Mouse (Mus musculus) embryonic stem cell, embryonic (primary cell): ENCODE results near the gene Litaf.

Source experiments
- CTCF ChIA-PET, 4 experiments: fragments of 300-600 bp in 2 of 4; fragments of 350-600 bp in 2 of 4; sonication (Branson Sonifier 250); formaldehyde crosslinking; loops; one replicate each; lab custom pipeline; 2022; ENCODE audit warnings: inconsistent platforms in 2 of 4; lab: Charles Lee
- POLR2A ChIA-PET, 4 experiments: fragments of 300-600 bp in 2 of 4; fragments of 350-600 bp in 2 of 4; sonication (Branson Sonifier 250); formaldehyde crosslinking; loops; one replicate each; lab custom pipeline; 2022; ENCODE audit warnings: antibody characterized with exemption in 4 of 4, inconsistent platforms in 1 of 4; lab: Charles Lee

The Litaf gene

GRCm38 (mm10) chr16:10910541-10910940 lies 155.4 kb downstream of the Litaf start:
- ChIA-PET POLR2A (no interaction called here), CTCF (interaction anchor here in 1 of 4 experiments (0.6 to 1.1 kb wide), 3 partner anchors 40 to 585 kb away, joined by 3 read pairs; no protein-coding TSS in a partner anchor)
